Mouse (Mus musculus): ENCODE results near the gene Cpeb1.

GRCm38 (mm10) chr7:81498181-81498580 lies 42.9 kb upstream of the Cpeb1 start, which contains the start of gene BC048679:
- TF ChIP-seq POLR2A (IDR thresholded peaks at IDR 0.05; ENCODE audit: insufficient read depth, low read depth, low read length) (no peak), EP300 (IDR thresholded peaks at IDR 0.05; ENCODE audit: insufficient read depth, low read depth, low read length) (no peak)

All from heart, adult 2 months (tissue).